Mouse (Mus musculus) heart, postnatal 0 days (tissue): ENCODE results near the gene Tra2b. TPM values are rescaled to one million over a fixed set of nuclear protein-coding genes. Genes with fewer than 3 reads are reported as not detected.
"Not testable (repeated sequence)": the region's sequence is repeated elsewhere in the genome, so short reads cannot be mapped to it uniquely, and the experiment has no call there.

Source experiments
- ATAC-seq: fragments of 200-750 bp; cut with Nextera tagmentation; 2 replicates; pipeline ENCODE4 v1.8.0; 2017; ENCODE audit warnings: low read depth, moderate number of reproducible peaks, moderate library complexity; ENCODE audit not compliant: insufficient read depth
- DNase-seq: peaks from one replicate; pipeline ENCODE4 v3.0.0-alpha.2; 2016; ENCODE audit warnings: low spot score
- H3K27ac ChIP-seq: fragments of 300-500 bp; sonication (generic); 2 replicates; pipeline ENCODE4 v1.5.1; 2014; ENCODE audit warnings: low read depth, mild to moderate bottlenecking
- H3K27me3 ChIP-seq: fragments of 300-500 bp; sonication (generic); 2 replicates; pipeline ENCODE4 v1.6.1; 2014; ENCODE audit warnings: low read length, mixed read lengths; ENCODE audit not compliant: control insufficient read depth, insufficient read depth
- H3K36me3 ChIP-seq: fragments of 300-500 bp; sonication (generic); replicated peaks from 2 replicates; pipeline ENCODE4 v1.6.1; 2014; ENCODE audit warnings: low read length, mixed read lengths; ENCODE audit not compliant: control insufficient read depth, insufficient read depth
- H3K4me1 ChIP-seq: fragments of 300-500 bp; sonication (generic); 2 replicates; pipeline ENCODE4 v1.6.1; 2014; ENCODE audit warnings: antibody characterized with exemption; ENCODE audit not compliant: control insufficient read depth, insufficient read depth
- H3K4me2 ChIP-seq: fragments of 300-500 bp; sonication (generic); 2 replicates; pipeline ENCODE4 v1.6.1; 2014; ENCODE audit warnings: low read depth, mild to moderate bottlenecking, low read length, moderate library complexity
- H3K4me3 ChIP-seq: fragments of 300-500 bp; sonication (generic); 2 replicates; pipeline ENCODE4 v1.5.1; 2014; ENCODE audit warnings: low read depth, low read length
- H3K9ac ChIP-seq: fragments of 300-500 bp; sonication (generic); replicated peaks from 2 replicates; pipeline ENCODE4 v1.6.1; 2014; ENCODE audit warnings: low read depth, low read length, mixed read lengths
- H3K9me3 ChIP-seq: fragments of 300-500 bp; sonication (generic); replicated peaks from 2 replicates; pipeline ENCODE4 v1.6.1; 2016; ENCODE audit warnings: low read length; ENCODE audit not compliant: control insufficient read depth
- CTCF ChIP-seq: IDR thresholded peaks from 2 replicates; pipeline ENCODE4 v1.5.1; 2016; ENCODE audit warnings: antibody characterized with exemption, control low read depth, low read depth
- EP300 ChIP-seq: IDR thresholded peaks from 2 replicates; pipeline ENCODE4 v1.6.1; 2016; ENCODE audit warnings: antibody characterized with exemption, low read depth
- WGBS: fragments of 180-500 bp; shearing (Covaris S2); extraction: QIAGEN DNeasy Blood & Tissue Kit; methylation state at CpG from one replicate; pipeline ENCODE4 v1.1.7; 2014; 5-methylcytosine and 5-hydroxymethylcytosine counted together
- polyA plus RNA-seq: library from polyadenylated mRNA; unstranded; fragments of >200 nt; fragmentation: Nextera tagmentation; extraction: Ambion mirVana; gene quantifications from 2 replicates; pipeline ENCODE4 v1.2.1, GENCODE M21; 2015
- total RNA-seq: library from RNA; depleted of rRNA; stranded (reverse); fragments of >200 nt; gene quantifications from 2 replicates; pipeline ENCODE4 v1.2.3, GENCODE M21; 2014; ENCODE audit warnings: low replicate concordance

Tra2b gene
- total and polyA plus RNA-seq, 2 experiments from 2014 or later, result 56.7 to 123 TPM

GRCm38 (mm10) chr16:22242239-22242866, 23.5 kb downstream of the Tra2b start:
- Histone ChIP-seq H3K27ac (no peak overlapping the region), H3K4me1 (no peaks in the 10 kb centered on the region), H3K4me3 (no peak overlapping the region), H3K9ac (no peak overlapping the region), H3K27me3 (no peaks in the 10 kb centered on the region), H3K4me2 (no peak overlapping the region), H3K36me3 (peaks cover 56% of the 10 kb centered on the region), H3K9me3 (no peaks in the 10 kb centered on the region)
- ATAC-seq (no peak), DNase-seq (no peak)
- TF ChIP-seq CTCF (no peak), EP300 (no peak)
- 97% methylated on average over 2 of the region's 2 CpGs for WGBS

- TF ChIP-seq CTCF, result no peak
- no peak for TF ChIP-seq EP300
- Histone ChIP-seq H3K4me1 (no peaks in the 10 kb centered on the region), H3K27me3 (no peaks in the 10 kb centered on the region), H3K27ac (no peak overlapping the region), H3K4me2 (no peak overlapping the region), H3K9me3 (no peaks in the 10 kb centered on the region), H3K9ac (no peak overlapping the region), H3K36me3 (peaks cover 52% of the 10 kb centered on the region), H3K4me3 (no peak overlapping the region)
- 87% methylated on average over 6 of the region's 6 CpGs for WGBS
- ATAC-seq (no peak), DNase-seq (no peak)
Measured at GRCm38 (mm10) chr16:22241376-22242238, 24.2 kb downstream of the Tra2b start.

DNA sequence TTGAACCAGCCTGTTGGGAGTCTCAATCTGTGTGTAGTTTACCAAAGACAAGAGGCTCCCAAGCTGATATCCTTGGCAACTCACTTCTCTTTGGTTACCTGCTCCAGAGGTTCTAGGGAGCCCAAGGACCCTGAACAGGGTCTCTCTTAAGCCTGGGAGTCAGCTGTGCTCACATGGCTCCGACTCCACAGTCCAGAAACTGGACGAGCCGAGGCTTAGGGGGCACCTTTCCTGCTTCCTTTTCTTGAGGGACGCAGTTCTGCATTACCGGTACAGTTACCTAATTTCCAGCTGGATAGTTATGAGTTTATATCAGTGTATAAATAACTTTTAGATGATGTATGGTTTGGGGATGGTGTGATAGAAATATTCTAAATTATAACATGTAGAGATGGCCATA, 24.9 kb downstream of the Tra2b start:
- Histone ChIP-seq H3K9ac (no peak overlapping the region), H3K36me3 (peaks cover 52% of the 10 kb centered on the region), H3K27ac (no peak overlapping the region), H3K27me3 (no peaks in the 10 kb centered on the region), H3K4me1 (no peaks in the 10 kb centered on the region), H3K4me3 (no peak overlapping the region), H3K4me2 (no peak overlapping the region), H3K9me3 (no peaks in the 10 kb centered on the region)
- no peak for ATAC-seq
- DNase-seq, result no peak
- WGBS, result 89% methylated on average over 5 of the region's 5 CpGs
- TF ChIP-seq EP300, result no peak
- TF ChIP-seq CTCF, result no peak

DNA sequence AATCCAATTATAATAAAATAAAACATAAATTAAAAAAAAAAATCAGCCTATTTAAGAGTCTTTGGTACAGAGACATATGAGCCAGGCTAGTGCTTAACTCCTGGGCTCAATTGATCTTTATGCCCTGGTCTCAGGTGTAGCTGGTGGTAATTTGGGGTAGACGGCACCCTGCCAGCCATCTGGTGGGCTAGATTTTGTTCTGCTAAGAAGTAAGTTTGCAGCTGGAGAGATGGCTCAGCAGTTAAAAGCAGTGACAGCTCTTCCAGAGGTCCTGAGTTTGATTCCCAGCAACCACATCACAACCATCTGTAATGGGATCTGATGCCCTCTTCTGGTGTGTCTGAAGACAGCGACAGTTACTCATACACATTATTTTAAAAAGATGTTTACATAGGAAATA, 25.8 kb downstream of the Tra2b start:
- no peaks in the 10 kb centered on the region for H3K4me1 ChIP-seq
- ATAC-seq (no peak), DNase-seq (no peak)
- H3K27me3 ChIP-seq, result no peaks in the 10 kb centered on the region
- H3K4me2 ChIP-seq, result no peak overlapping the region
- 88% methylated on average over 2 of the region's 2 CpGs for WGBS
- no peaks in the 10 kb centered on the region for H3K9me3 ChIP-seq
- TF ChIP-seq EP300, result no peak
- no peak for TF ChIP-seq CTCF
- H3K27ac ChIP-seq, result no peak overlapping the region
- peaks cover 46% of the 10 kb centered on the region for H3K36me3 ChIP-seq
- H3K4me3 ChIP-seq, result no peak overlapping the region
- no peak overlapping the region for H3K9ac ChIP-seq

DNA sequence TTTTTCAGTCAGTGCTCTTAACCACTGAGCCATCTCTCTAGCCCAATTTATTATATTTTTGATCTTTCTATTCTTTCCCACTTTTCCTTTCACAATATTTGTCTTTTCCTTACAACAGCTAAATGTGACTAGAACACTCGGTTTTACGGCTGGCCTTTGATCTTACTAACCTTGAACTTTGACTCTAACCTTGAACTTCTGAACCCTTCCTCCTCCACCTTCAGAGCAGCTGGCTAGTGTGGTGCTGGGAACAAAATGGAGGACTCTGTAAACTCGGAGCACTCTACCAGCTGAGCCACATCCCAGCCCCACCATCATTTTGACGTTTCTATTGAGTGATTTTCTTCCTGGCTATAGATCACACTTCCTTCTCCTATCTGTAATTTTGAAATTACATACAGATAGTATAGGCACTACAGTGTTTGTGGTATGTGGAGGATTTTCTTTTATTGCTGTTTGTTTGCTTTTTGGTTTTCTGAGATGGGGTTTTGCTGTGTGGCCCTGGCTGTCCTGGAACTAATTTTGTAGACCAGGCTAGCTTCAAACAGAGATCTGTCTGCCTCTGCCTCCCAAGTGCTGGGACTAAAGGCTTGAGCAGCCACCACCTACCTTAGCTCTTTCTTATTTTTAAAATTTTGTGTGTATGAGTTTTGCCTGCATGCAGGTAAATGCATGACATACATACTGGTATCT, 26.7 kb downstream of the Tra2b start:
- no peak for TF ChIP-seq EP300
- TF ChIP-seq CTCF, result no peak
- ATAC-seq (no peak), DNase-seq (no peak)
- Histone ChIP-seq H3K4me1 (no peaks in the 10 kb centered on the region), H3K27me3 (no peaks in the 10 kb centered on the region), H3K36me3 (peaks cover 37% of the 10 kb centered on the region), H3K4me2 (no peak overlapping the region), H3K4me3 (no peak overlapping the region), H3K27ac (no peak overlapping the region), H3K9ac (no peak overlapping the region), H3K9me3 (no peaks in the 10 kb centered on the region)
- 66% methylated on average over 4 of the region's 4 CpGs for WGBS

DNA sequence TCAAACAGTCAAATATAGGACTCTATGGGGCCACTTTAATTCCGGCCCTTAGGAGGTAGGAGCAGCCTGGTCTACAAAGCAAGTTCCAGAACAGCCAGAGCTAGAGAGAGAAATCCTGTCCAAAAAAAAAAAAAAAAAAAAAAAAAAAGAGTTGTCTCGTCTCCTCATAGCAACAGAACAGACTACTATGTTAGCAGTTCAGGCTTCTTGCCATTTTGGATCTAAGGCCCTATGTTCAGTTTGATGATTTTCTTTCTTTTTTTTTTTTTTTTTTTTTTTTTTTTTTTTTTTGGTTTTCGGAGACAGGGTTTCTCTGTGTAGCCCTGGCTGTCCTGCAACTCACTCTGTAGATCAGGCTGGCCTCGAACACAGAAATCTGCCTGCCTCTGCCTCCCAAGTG, 27.4 kb downstream of the Tra2b start:
- H3K27ac ChIP-seq, H3K4me3 ChIP-seq, H3K27me3 ChIP-seq, H3K4me2 ChIP-seq, DNase-seq, H3K9ac ChIP-seq, H3K9me3 ChIP-seq, H3K4me1 ChIP-seq, ATAC-seq: not testable (repeated sequence)
- peaks cover 32% of the 10 kb centered on the region for H3K36me3 ChIP-seq
- WGBS, result 85% methylated on average over 4 of the region's 4 CpGs
